In genomic region chr15:95654211-95654897, GRCm38 (mm10) we compare ENCODE assay signal across 8 mouse cellular contexts. TPM values are rescaled to one million over a fixed set of nuclear protein-coding genes. Genes with fewer than 3 reads are reported as not detected.
DNase-seq lines count a peak whose midpoint lies in the region; ATAC-seq and TF ChIP-seq lines count a peak whose summit lies in the region.

No protein-coding gene starts in this region.

- peak overlapping the region; percentile 73 for H3K4me2 ChIP-seq in kidney, postnatal 0 days (ENCODE audit: low read length)
- H3K4me2 ChIP-seq in intestine, embryonic 16.5 days (ENCODE audit: low read depth, low read length) = peak overlapping the region; percentile 53

- H3K27me3 ChIP-seq in kidney, postnatal 0 days (ENCODE audit: insufficient read depth, low read length) = peaks cover 41% of the 10 kb centered on the region
- H3K27me3 ChIP-seq in intestine, embryonic 16.5 days (replicated peaks; ENCODE audit: control insufficient read depth, insufficient read depth, low read length) = peaks cover 38% of the 10 kb centered on the region

- TF ChIP-seq CTCF in kidney, postnatal 0 days (IDR thresholded peaks at IDR 0.05; ENCODE audit: low read depth) = no peak

- H3K9ac ChIP-seq in kidney, postnatal 0 days (ENCODE audit: low read depth, low read length) = 0 out of 2 replicates have a peak overlapping the region, but pooled peaks have one; percentile 5
- H3K9ac ChIP-seq in ES-E14 (ENCODE audit: insufficient read depth, low read depth, low read length, poor library complexity, severe bottlenecking) = peak overlapping the region; percentile 75; the same call in 1 of the 2 replicates
- H3K9ac ChIP-seq in intestine, embryonic 16.5 days (ENCODE audit: low read depth, low read length) = peak overlapping the region; percentile 31

- DNase-seq in kidney, postnatal 0 days (ENCODE audit: low spot score) = no peak
- DNase-seq in kidney, adult 9 months = no peak
- no peak for DNase-seq in ES-E14 (ENCODE audit: low read depth, low spot score)
- peak; percentile 54 for DNase-seq in embryo, embryonic 11 days
- peak; percentile 43 for DNase-seq in retina, postnatal 1 day
- no peak for DNase-seq in left cerebral cortex, adult 8-10 months (ENCODE audit: low spot score in 2 of 2)
- no peak for DNase-seq in left cerebral cortex, postnatal 4 days

- no peaks in the 10 kb centered on the region for H3K9me3 ChIP-seq in kidney, postnatal 0 days (replicated peaks; ENCODE audit: low read length)
- no peaks in the 10 kb centered on the region for H3K9me3 ChIP-seq in ES-E14 (ENCODE audit: control insufficient read depth, insufficient read depth, low read depth, low read length)
- no peaks in the 10 kb centered on the region for H3K9me3 ChIP-seq in intestine, embryonic 16.5 days (ENCODE audit: control insufficient read depth, low read length)

- no peak for ATAC-seq in kidney, postnatal 0 days (replicated peaks; ENCODE audit: low FRiP score, low read depth)
- ATAC-seq in intestine, embryonic 16.5 days = no peak

- under 1% methylated on average over 48 of the region's 49 CpGs for WGBS in kidney, postnatal 0 days
- WGBS in intestine, embryonic 16.5 days = 1% methylated on average over 49 of the region's 49 CpGs

- intact Hi-C loops in left cerebral cortex, postnatal 4 days (cut with DNase I) = no loop called here

- no peak overlapping the region for H3K27ac ChIP-seq in kidney, postnatal 0 days
- H3K27ac ChIP-seq in ES-E14 (ENCODE audit: insufficient read depth, low read depth, low read length, poor library complexity, severe bottlenecking) = no peak overlapping the region
- H3K27ac ChIP-seq in intestine, embryonic 16.5 days (ENCODE audit: low read length) = no peak overlapping the region

- peaks cover 9% of the 10 kb centered on the region; the same call in 1 of the 2 replicates for H3K4me1 ChIP-seq in kidney, postnatal 0 days (replicated peaks; ENCODE audit: insufficient read depth, low read length)
- H3K4me1 ChIP-seq in ES-E14 (ENCODE audit: control insufficient read depth in 2 of 2, insufficient read depth in 2 of 2, low read length in 2 of 2, poor library complexity in 1 of 2) = peaks cover 7 to 13% of the 10 kb centered on the region in 2 experiments; a peak in 2 of 4 replicates
- H3K4me1 ChIP-seq in intestine, embryonic 16.5 days (ENCODE audit: control insufficient read depth, insufficient read depth, low read length) = no peaks in the 10 kb centered on the region

- H3K4me3 ChIP-seq in kidney, postnatal 0 days (replicated peaks; ENCODE audit: low read depth, low read length) = peak overlapping the region; percentile 32
- H3K4me3 ChIP-seq in ES-E14 (ENCODE audit: insufficient read depth in 1 of 2, low read depth in 1 of 2, low read length in 2 of 2, poor library complexity in 1 of 2, severe bottlenecking in 1 of 2) = peak overlapping the region; percentile 62 to 80
- H3K4me3 ChIP-seq in intestine, embryonic 16.5 days (ENCODE audit: low read length) = peak overlapping the region; percentile 30

- H3K36me3 ChIP-seq in kidney, postnatal 0 days (ENCODE audit: insufficient read depth, low read length) = no peaks in the 10 kb centered on the region
- no peaks in the 10 kb centered on the region for H3K36me3 ChIP-seq in ES-E14 (ENCODE audit: control insufficient read depth, insufficient read depth, low read length, poor library complexity, severe bottlenecking)
- no peaks in the 10 kb centered on the region for H3K36me3 ChIP-seq in intestine, embryonic 16.5 days (ENCODE audit: control insufficient read depth, insufficient read depth, low read length)

- in situ Hi-C loops in ES-E14 (cut with MboI; ENCODE audit: low sequenced_read_pairs in 2 of 2, unreplicated experiment in 2 of 2) = no loop called here

TF ChIP-seq in ES-E14, 5 proteins besides CTCF, POLR2A, EP300 and RAD21:
- TF ChIP-seq CHD2 (IDR thresholded peaks at IDR 0.05; ENCODE audit: low read depth, low read length) (no peak), MAFK (IDR thresholded peaks at IDR 0.05; ENCODE audit: insufficient read depth, low read depth, low read length) (no peak), ZNF384 (IDR thresholded peaks at IDR 0.05; ENCODE audit: low read depth, low read length) (no peak), HCFC1 (IDR thresholded peaks at IDR 0.05; ENCODE audit: borderline replicate concordance, insufficient read depth, low read length) (no peak), ZC3H11A (IDR thresholded peaks at IDR 0.05; ENCODE audit: borderline replicate concordance, low read depth, low read length) (no peak)

RNA-seq across cellular contexts. Expression of gene Dbx2, which starts 1.4 kb away (rescaled TPM):
- polyA plus RNA-seq in kidney, postnatal 0 days (2015; fragmentation: Nextera tagmentation; extraction: Ambion mirVana) = 0.18 TPM in 1 of 2 replicates, not detected in the other
- total RNA-seq in ES-E14 (2012; rRNA removed) = 1.1 and 1.5 TPM in 2 replicates
- polyA plus RNA-seq in intestine, embryonic 16.5 days (2015; fragmentation: Nextera tagmentation; extraction: Ambion mirVana) = not detected in 2 replicates
- 10 to 100 TPM; 20.5 to 29.2 (median 23.5) TPM for total RNA-seq in left cerebral cortex, adult 8-10 months (2022)
- total RNA-seq in left cerebral cortex, postnatal 4 days (2021) = 1 to 10 TPM; 6.6 to 6.8 TPM

Comparison
In these comparisons a context has a peak if more than half of its experiments do, and no peak if none do; other contexts are left out.
1. DNase-seq: peak in embryo, embryonic 11 days (single experiment) and retina, postnatal 1 day (single experiment); none in kidney, postnatal 0 days (single experiment), kidney, adult 9 months (single experiment), ES-E14 (single experiment), left cerebral cortex, adult 8-10 months (0 of 2) and left cerebral cortex, postnatal 4 days (single experiment).
2. H3K9ac ChIP-seq: peak in every context shown above with its lines; median percentile 75 in ES-E14; 31 in intestine, embryonic 16.5 days; 5 in kidney, postnatal 0 days.
3. Peak in every context shown above with its lines, with median percentiles within 50 percentile points of each other: H3K4me3 ChIP-seq.